Mouse (Mus musculus) thymus, adult 2 months (tissue): Measurements from ENCODE around the gene Ntrk3.

Experiments
- CTCF ChIP-seq: fragments of 200-500 bp; IDR thresholded peaks from 2 replicates; pipeline ENCODE4 v1.5.1; 2012; ENCODE audit warnings: mild to moderate bottlenecking, control low read depth, low read length, moderate library complexity, borderline replicate concordance; ENCODE audit not compliant: control insufficient read depth, poor library complexity, insufficient read depth; ENCODE audit errors: extremely low read depth
- POLR2A ChIP-seq: fragments of 200-500 bp; IDR thresholded peaks from 2 replicates; pipeline ENCODE4 v1.6.1; 2012; ENCODE audit warnings: mild to moderate bottlenecking, low read length, control low read depth, moderate library complexity; ENCODE audit not compliant: control insufficient read depth, poor library complexity, insufficient read depth; ENCODE audit errors: extremely low read depth

GRCm38 (mm10) chr7:78656181-78656580 is 81.6 kb downstream of the Ntrk3 start:
- TF ChIP-seq CTCF (no peak), POLR2A (no peak)
